Mouse (Mus musculus): ENCODE data around the gene Osbpl8. TPM values are rescaled to one million over a fixed set of nuclear protein-coding genes. Genes with fewer than 3 reads are reported as not detected.

Osbpl8 gene
- polyA plus RNA-seq, 1 experiment from 2014 or later: 9.2 TPM

DNA sequence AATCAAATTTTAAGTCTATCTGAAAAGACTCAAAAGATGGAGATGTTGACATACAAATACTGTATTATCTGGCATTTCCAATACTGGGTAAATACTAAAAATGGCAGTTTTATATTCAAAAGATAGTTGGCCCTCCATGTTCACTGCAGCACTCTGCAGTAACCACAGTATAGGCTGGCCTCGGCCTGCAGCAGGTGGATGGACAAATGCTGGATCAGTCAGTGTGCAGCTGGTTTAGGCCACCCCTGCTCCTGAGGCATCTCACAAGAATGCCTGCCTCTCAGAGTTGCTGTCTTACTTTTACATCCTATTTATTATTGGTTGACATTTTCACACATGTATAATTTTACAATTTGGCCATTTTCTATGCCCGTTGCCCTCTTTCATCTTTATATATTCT lies 111.3 kb downstream of the Osbpl8 start:
- Histone ChIP-seq H3K4me3 (no peak overlapping the region), H3K4me1 (replicated peaks) (peaks cover 10% of the 10 kb centered on the region), H3K27me3 (ENCODE audit: insufficient read depth, poor library complexity, severe bottlenecking) (no peaks in the 10 kb centered on the region), H3K27ac (no peak overlapping the region), H3K36me3 (peaks cover 43% of the 10 kb centered on the region), H3K9me3 (no peaks in the 10 kb centered on the region)
- no peak for DNase-seq (ENCODE audit: low spot score)
- WGBS: 93% methylated on average over 2 of the region's 2 CpGs

- no peaks in the 10 kb centered on the region for H3K27me3 ChIP-seq (ENCODE audit: insufficient read depth, poor library complexity, severe bottlenecking)
- H3K4me3 ChIP-seq: peak overlapping the region; percentile 76
- H3K27ac ChIP-seq: peak overlapping the region; percentile 95; the same call in 1 of the 2 replicates
- WGBS: 50% methylated on average over 6 of the region's 6 CpGs
- DNase-seq (ENCODE audit: low spot score): no peak
- no peaks in the 10 kb centered on the region for H3K9me3 ChIP-seq
- H3K4me1 ChIP-seq (replicated peaks): peaks cover 18% of the 10 kb centered on the region
- peaks cover 8% of the 10 kb centered on the region; the same call in 1 of the 2 replicates for H3K36me3 ChIP-seq
These were observed 133.1 kb downstream of the Osbpl8 start for GRCm38 (mm10) chr10:111297631-111298030.

- DNase-seq (ENCODE audit: low spot score): peak; percentile 97
- peak within 1 kb of the TSS; percentile 95 for H3K27ac ChIP-seq
- H3K9me3 ChIP-seq: no peaks in the 10 kb centered on the region
- peaks cover 18% of the 10 kb centered on the region for H3K4me1 ChIP-seq (replicated peaks)
- peak within 1 kb of the TSS; percentile 76 for H3K4me3 ChIP-seq
- peaks cover 5% of the 10 kb centered on the region; the same call in 1 of the 2 replicates for H3K36me3 ChIP-seq
- H3K27me3 ChIP-seq (ENCODE audit: insufficient read depth, poor library complexity, severe bottlenecking): no peaks in the 10 kb centered on the region
- 2% methylated on average over 54 of the region's 54 CpGs for WGBS
These were observed 133.9 kb downstream of the Osbpl8 start, which contains the start of gene Bbs10 for GRCm38 (mm10) chr10:111298140-111299098. Bbs10 (plus strand) TSS chr10:111298679.

GRCm38 (mm10) chr10:111299591-111299990 lies 135.0 kb downstream of the Osbpl8 start:
- no peaks in the 10 kb centered on the region for H3K9me3 ChIP-seq
- no peaks in the 10 kb centered on the region for H3K27me3 ChIP-seq (ENCODE audit: insufficient read depth, poor library complexity, severe bottlenecking)
- H3K4me3 ChIP-seq: 0 out of 2 replicates have a peak overlapping the region, but pooled peaks have one; percentile 76
- H3K4me1 ChIP-seq (replicated peaks): peaks cover 18% of the 10 kb centered on the region
- DNase-seq (ENCODE audit: low spot score): no peak
- WGBS: 90% methylated on average over 6 of the region's 6 CpGs
- no peak overlapping the region for H3K27ac ChIP-seq
- H3K36me3 ChIP-seq: peaks cover 4% of the 10 kb centered on the region; the same call in 1 of the 2 replicates

- Histone ChIP-seq H3K27ac (no peak overlapping the region), H3K9me3 (no peaks in the 10 kb centered on the region), H3K27me3 (ENCODE audit: insufficient read depth, poor library complexity, severe bottlenecking) (no peaks in the 10 kb centered on the region), H3K4me1 (replicated peaks) (peaks cover 18% of the 10 kb centered on the region), H3K36me3 (peaks cover 4% of the 10 kb centered on the region; the same call in 1 of the 2 replicates), H3K4me3 (no peak overlapping the region)
- DNase-seq (ENCODE audit: low spot score): no peak
- WGBS: 95% methylated on average over 5 of the region's 5 CpGs
These were observed 136.5 kb downstream of the Osbpl8 start for GRCm38 (mm10) chr10:111301041-111301440.

GRCm38 (mm10) chr10:111302486-111302885 lies 137.9 kb downstream of the Osbpl8 start:
- peaks cover 4% of the 10 kb centered on the region; the same call in 1 of the 2 replicates for H3K36me3 ChIP-seq
- WGBS: 93% methylated on average over 6 of the region's 6 CpGs
- H3K4me1 ChIP-seq (replicated peaks): peaks cover 18% of the 10 kb centered on the region
- H3K27me3 ChIP-seq (ENCODE audit: insufficient read depth, poor library complexity, severe bottlenecking): no peaks in the 10 kb centered on the region
- DNase-seq (ENCODE audit: low spot score): no peak
- no peak overlapping the region for H3K4me3 ChIP-seq
- H3K27ac ChIP-seq: no peak overlapping the region
- H3K9me3 ChIP-seq: no peaks in the 10 kb centered on the region

GRCm38 (mm10) chr10:111308850-111309501 lies 144.4 kb downstream of the Osbpl8 start:
- DNase-seq (ENCODE audit: low spot score): no peak
- no peaks in the 10 kb centered on the region; the same call in 1 of the 2 replicates for H3K4me1 ChIP-seq (replicated peaks)
- 91% methylated on average over 13 of the region's 13 CpGs for WGBS
- H3K36me3 ChIP-seq: no peaks in the 10 kb centered on the region
- no peaks in the 10 kb centered on the region for H3K9me3 ChIP-seq
- H3K27ac ChIP-seq: no peak overlapping the region
- H3K27me3 ChIP-seq (ENCODE audit: insufficient read depth, poor library complexity, severe bottlenecking): no peaks in the 10 kb centered on the region
- no peak overlapping the region for H3K4me3 ChIP-seq

GRCm38 (mm10) chr10:111313282-111313681 lies 148.7 kb downstream of the Osbpl8 start:
- no peak for DNase-seq (ENCODE audit: low spot score)
- WGBS: 81% methylated on average over 6 of the region's 6 CpGs
- Histone ChIP-seq H3K4me1 (replicated peaks) (no peaks in the 10 kb centered on the region; the same call in 1 of the 2 replicates), H3K27ac (no peak overlapping the region), H3K27me3 (ENCODE audit: insufficient read depth, poor library complexity, severe bottlenecking) (no peaks in the 10 kb centered on the region), H3K9me3 (no peaks in the 10 kb centered on the region), H3K36me3 (no peaks in the 10 kb centered on the region), H3K4me3 (no peak overlapping the region)

DNA sequence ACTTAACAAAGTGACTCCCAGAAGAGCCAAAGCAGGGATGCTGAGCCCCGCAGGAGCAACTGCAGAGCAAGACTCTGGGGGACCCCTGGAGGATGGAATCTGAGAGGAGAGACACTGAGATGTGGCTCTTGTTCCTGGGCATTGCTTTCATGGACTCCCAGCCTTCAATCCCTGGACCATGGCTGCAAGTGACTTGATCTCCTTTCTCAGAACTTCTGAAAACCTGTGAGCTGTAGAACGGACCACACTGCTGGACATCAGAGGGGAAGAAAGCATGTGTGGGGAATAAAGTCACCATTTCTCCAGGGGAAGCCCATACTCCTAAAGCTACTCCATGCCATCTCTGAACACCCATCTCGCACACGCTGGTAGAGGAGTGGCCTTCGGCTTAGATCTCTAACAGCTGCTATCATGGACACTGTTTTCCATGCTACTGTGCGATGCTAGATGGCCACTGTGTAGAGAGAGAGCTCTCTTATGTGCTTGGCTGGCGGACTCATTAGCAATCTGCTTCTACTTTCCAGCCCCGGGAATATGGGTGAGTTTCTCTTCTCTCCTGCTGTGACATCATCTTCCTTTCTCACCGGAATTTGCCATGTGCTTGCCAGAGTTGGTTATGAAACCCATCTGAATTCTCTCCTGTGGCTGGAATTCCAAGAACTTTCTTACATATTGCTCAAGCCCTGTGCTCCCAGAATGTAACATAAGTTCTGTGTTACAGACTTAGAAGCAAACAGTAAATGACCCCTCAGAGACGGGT lies 150.3 kb downstream of the Osbpl8 start:
- Histone ChIP-seq H3K36me3 (no peaks in the 10 kb centered on the region), H3K27ac (no peak overlapping the region), H3K9me3 (no peaks in the 10 kb centered on the region), H3K27me3 (ENCODE audit: insufficient read depth, poor library complexity, severe bottlenecking) (no peaks in the 10 kb centered on the region), H3K4me3 (no peak overlapping the region), H3K4me1 (replicated peaks) (no peaks in the 10 kb centered on the region; the same call in 1 of the 2 replicates)
- 78% methylated on average over 10 of the region's 10 CpGs for WGBS
- no peak for DNase-seq (ENCODE audit: low spot score)

DNA sequence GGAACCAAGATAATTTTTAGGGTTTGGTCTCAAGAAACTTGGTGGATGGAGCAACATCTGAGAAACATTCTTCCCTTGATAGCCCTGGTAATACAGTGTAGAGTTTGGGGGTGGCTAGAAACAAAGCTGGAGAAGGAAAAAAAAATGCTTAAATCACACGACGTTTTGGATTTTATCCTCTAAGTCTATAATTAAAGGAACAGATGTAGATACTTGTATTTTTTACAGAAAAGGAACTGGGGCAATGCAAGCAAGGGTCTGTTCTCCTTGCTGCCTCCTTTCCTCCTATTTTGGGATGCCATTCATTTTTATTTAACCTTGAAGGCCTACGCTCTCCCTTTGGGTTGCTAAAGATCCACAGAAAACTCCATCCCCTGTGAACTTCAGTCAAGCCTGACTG lies 151.4 kb downstream of the Osbpl8 start:
- H3K36me3 ChIP-seq: no peaks in the 10 kb centered on the region

GRCm38 (mm10) chr10:111318021-111318420 lies 153.5 kb downstream of the Osbpl8 start:
- DNase-seq (ENCODE audit: low spot score): no peak

More for the DNA sequence above, 151.4 kb downstream of the Osbpl8 start:
- Histone ChIP-seq H3K4me1 (replicated peaks) (no peaks in the 10 kb centered on the region; the same call in 1 of the 2 replicates), H3K4me3 (no peak overlapping the region), H3K27ac (no peak overlapping the region), H3K9me3 (no peaks in the 10 kb centered on the region), H3K27me3 (ENCODE audit: insufficient read depth, poor library complexity, severe bottlenecking) (no peaks in the 10 kb centered on the region)
- DNase-seq (ENCODE audit: low spot score): no peak
- WGBS: 88% methylated on average over 3 of the region's 3 CpGs

DNA sequence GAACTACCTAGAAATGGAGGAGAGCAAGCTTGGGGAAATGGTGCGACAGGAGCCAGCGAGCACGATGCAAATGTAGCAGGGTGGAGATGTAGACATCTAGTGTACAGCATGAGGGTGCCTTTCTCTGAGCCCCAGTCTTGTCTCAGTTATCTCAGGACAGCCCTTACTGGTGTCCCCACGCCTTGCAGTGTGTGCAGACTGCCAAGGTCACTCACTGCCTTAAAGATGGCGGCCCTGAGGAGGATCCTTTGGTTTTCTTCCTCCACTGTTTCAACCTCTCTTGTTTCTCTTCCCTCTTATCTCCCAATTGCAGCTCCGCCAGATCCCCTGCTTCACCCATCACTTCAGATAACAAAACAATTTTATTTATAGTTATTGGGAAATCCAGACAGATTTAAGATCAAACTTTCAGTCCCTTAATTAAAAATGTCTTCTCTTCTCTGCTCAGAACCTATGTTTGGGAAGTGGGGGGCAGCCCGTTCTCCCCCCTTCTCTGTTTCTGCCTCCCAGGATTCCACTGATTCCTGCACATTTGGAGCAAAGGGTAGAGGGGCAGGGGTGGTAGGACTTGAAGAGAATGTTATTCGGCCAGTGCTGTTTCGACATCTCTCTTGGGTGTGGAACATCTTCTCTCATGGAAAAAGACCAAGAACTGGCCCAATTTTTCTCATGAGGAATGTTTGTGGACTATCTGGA lies 154.4 kb downstream of the Osbpl8 start:
- DNase-seq (ENCODE audit: low spot score): no peak
- Histone ChIP-seq H3K36me3 (no peaks in the 10 kb centered on the region), H3K9me3 (no peaks in the 10 kb centered on the region), H3K27me3 (ENCODE audit: insufficient read depth, poor library complexity, severe bottlenecking) (no peaks in the 10 kb centered on the region), H3K4me3 (no peak overlapping the region), H3K27ac (no peak overlapping the region), H3K4me1 (replicated peaks) (no peaks in the 10 kb centered on the region)
- 87% methylated on average over 9 of the region's 9 CpGs for WGBS

More at GRCm38 (mm10) chr10:111318021-111318420, 153.5 kb downstream of the Osbpl8 start:
- Histone ChIP-seq H3K9me3 (no peaks in the 10 kb centered on the region), H3K4me1 (replicated peaks) (no peaks in the 10 kb centered on the region; the same call in 1 of the 2 replicates), H3K36me3 (no peaks in the 10 kb centered on the region), H3K27me3 (ENCODE audit: insufficient read depth, poor library complexity, severe bottlenecking) (no peaks in the 10 kb centered on the region), H3K4me3 (no peak overlapping the region), H3K27ac (no peak overlapping the region)
- WGBS: 82% methylated on average over 3 of the region's 3 CpGs

All from hindbrain, embryonic 10.5 days (tissue).